Mouse (Mus musculus) MEL (cell line): ENCODE results near the gene Tex9. TPM values are rescaled to one million over a fixed set of nuclear protein-coding genes. Genes with fewer than 3 reads are reported as not detected.
A peak's percentile ranks its signal among the peaks of the same experiment; 100 is the strongest.

ENCODE experiments used
- DNase-seq: peaks from one replicate; pipeline ENCODE4 v3.0.0; 2011; ENCODE audit warnings: low read depth, low spot score
- H3K27ac ChIP-seq: 2 replicates; pipeline ENCODE4 v1.5.1; 2012; ENCODE audit warnings: low read depth, mild to moderate bottlenecking, control low read depth, low read length, moderate library complexity; ENCODE audit not compliant: control insufficient read depth
- H3K27me3 ChIP-seq, 2 experiments: fragments of 150-350 bp in 1 of 2; sonication (generic) in 1 of 2; 2 replicates each; pipeline ENCODE4 v1.6.1; 2012; ENCODE audit warnings: low read length in 2 of 2, mild to moderate bottlenecking in 2 of 2, improper control_type of control experiment in 1 of 2, moderate library complexity in 1 of 2; ENCODE audit not compliant: insufficient read depth in 2 of 2, control insufficient read depth in 1 of 2
- H3K36me3 ChIP-seq, 2 experiments: 2 replicates each; pipeline ENCODE4 v1.6.1; 2012 to 2014; ENCODE audit warnings: low read length in 2 of 2, improper control_type of control experiment in 1 of 2, inconsistent platforms in 1 of 2, mild to moderate bottlenecking in 1 of 2; ENCODE audit not compliant: insufficient read depth in 2 of 2, control insufficient read depth in 1 of 2
- H3K4me1 ChIP-seq, 2 experiments: fragments of 150-350 bp in 1 of 2; sonication (generic) in 1 of 2; 2 replicates each; pipeline ENCODE4 v1.6.1; 2012; ENCODE audit warnings: low read length in 2 of 2, improper control_type of control experiment in 1 of 2, mild to moderate bottlenecking in 1 of 2; ENCODE audit not compliant: insufficient read depth in 2 of 2, control insufficient read depth in 1 of 2
- H3K4me3 ChIP-seq, 2 experiments: fragments of 150-350 bp in 1 of 2; sonication (generic) in 1 of 2; 2 replicates each; pipeline ENCODE4 v1.5.1; 2012; ENCODE audit warnings: low read depth in 2 of 2, low read length in 2 of 2, mild to moderate bottlenecking in 2 of 2, moderate library complexity in 2 of 2, control low read depth in 1 of 2, improper control_type of control experiment in 1 of 2; ENCODE audit not compliant: control insufficient read depth in 1 of 2, insufficient read depth in 1 of 2
- H3K79me2 ChIP-seq: 2 replicates; pipeline ENCODE4 v1.6.1; 2012; ENCODE audit warnings: mild to moderate bottlenecking, low read length, moderate library complexity; ENCODE audit not compliant: control insufficient read depth, poor library complexity, insufficient read depth
- H3K9ac ChIP-seq: 2 replicates; pipeline ENCODE4 v1.6.1; 2012; ENCODE audit warnings: low read depth, mild to moderate bottlenecking, control low read depth, low read length, moderate library complexity; ENCODE audit not compliant: control insufficient read depth, poor library complexity, severe bottlenecking
- H3K9me3 ChIP-seq: fragments of 150-350 bp; sonication (generic); replicated peaks from 2 replicates; pipeline ENCODE4 v1.6.1; 2012; ENCODE audit warnings: mild to moderate bottlenecking, low read length, improper control_type of control experiment, moderate library complexity; ENCODE audit not compliant: insufficient read depth
- BHLHE40 ChIP-seq: IDR thresholded peaks from 2 replicates; pipeline ENCODE4 v1.6.1; 2012; ENCODE audit warnings: low read depth, mild to moderate bottlenecking, inconsistent platforms, low read length, improper control_type of control experiment, borderline replicate concordance
- CHD1 ChIP-seq: IDR thresholded peaks from 2 replicates; pipeline ENCODE4 v1.6.1; 2012; ENCODE audit warnings: low read depth, mild to moderate bottlenecking, inconsistent platforms, low read length, improper control_type of control experiment
- CHD2 ChIP-seq: IDR thresholded peaks from 2 replicates; pipeline ENCODE4 v1.6.1; 2011; ENCODE audit warnings: low read length, improper control_type of control experiment
- CTCF ChIP-seq, 3 experiments: IDR thresholded peaks in 2 of 3; conservative IDR thresholded peaks in 1 of 3; 2 replicates each; pipeline ENCODE4 v1.5.1; 2011 to 2012; ENCODE audit warnings: low read length in 3 of 3, low read depth in 2 of 3, mild to moderate bottlenecking in 2 of 3, improper control_type of control experiment in 1 of 3, inconsistent platforms in 1 of 3, mixed read lengths in 1 of 3, moderate library complexity in 1 of 3; ENCODE audit not compliant: control insufficient read depth in 1 of 3, insufficient read depth in 1 of 3, poor library complexity in 1 of 3, severe bottlenecking in 1 of 3
- EP300 ChIP-seq, 2 experiments: IDR thresholded peaks; 2 replicates each; pipeline ENCODE4 v1.6.1; 2011; ENCODE audit warnings: improper control_type of control experiment in 2 of 2, low read length in 2 of 2, low read depth in 1 of 2, mild to moderate bottlenecking in 1 of 2
- ETS1 ChIP-seq: IDR thresholded peaks from 2 replicates; pipeline ENCODE4 v1.6.1; 2012; ENCODE audit warnings: low read depth, mild to moderate bottlenecking, inconsistent platforms, low read length, improper control_type of control experiment, moderate library complexity
- GABPA ChIP-seq: IDR thresholded peaks from 2 replicates; pipeline ENCODE4 v1.6.1; 2012; ENCODE audit warnings: low read depth, mild to moderate bottlenecking, inconsistent platforms, low read length, improper control_type of control experiment, moderate library complexity
- KAT2A ChIP-seq: conservative IDR thresholded peaks from 2 replicates; pipeline ENCODE4 v1.6.1; 2012; ENCODE audit warnings: low read depth, low read length, improper control_type of control experiment, inconsistent platforms
- MAFK ChIP-seq: IDR thresholded peaks from 2 replicates; pipeline ENCODE4 v1.6.1; 2011; ENCODE audit warnings: low read depth, mild to moderate bottlenecking, low read length, improper control_type of control experiment, borderline replicate concordance
- MAX ChIP-seq: IDR thresholded peaks from 2 replicates; pipeline ENCODE4 v1.6.1; 2011; ENCODE audit warnings: low read length, improper control_type of control experiment
- MEF2A ChIP-seq: IDR thresholded peaks from 2 replicates; pipeline ENCODE4 v1.6.1; 2014; ENCODE audit warnings: low read depth, mild to moderate bottlenecking, inconsistent platforms, low read length, improper control_type of control experiment; ENCODE audit not compliant: poor library complexity, insufficient replicate concordance, severe bottlenecking; ENCODE audit errors: extremely low read depth
- MYC ChIP-seq: IDR thresholded peaks from 2 replicates; pipeline ENCODE4 v1.6.1; 2011; ENCODE audit warnings: low read depth, mild to moderate bottlenecking, low read length, improper control_type of control experiment, moderate library complexity
- NRF1 ChIP-seq: IDR thresholded peaks from 2 replicates; pipeline ENCODE4 v1.6.1; 2014; ENCODE audit warnings: low read depth, mild to moderate bottlenecking, inconsistent platforms, low read length, improper control_type of control experiment, moderate library complexity; ENCODE audit not compliant: poor library complexity, insufficient read depth, severe bottlenecking
- POLR2A ChIP-seq, 2 experiments: IDR thresholded peaks; 2 replicates each; pipeline ENCODE4 v1.6.1; 2011 to 2012; ENCODE audit warnings: low read length in 2 of 2, mild to moderate bottlenecking in 2 of 2, control low read depth in 1 of 2, improper control_type of control experiment in 1 of 2, low read depth in 1 of 2, moderate library complexity in 1 of 2; ENCODE audit not compliant: control insufficient read depth in 1 of 2, insufficient read depth in 1 of 2, poor library complexity in 1 of 2
- POLR2AphosphoS5 ChIP-seq: IDR thresholded peaks from 2 replicates; pipeline ENCODE4 v1.6.1; 2012; ENCODE audit warnings: low read depth, borderline replicate concordance, mild to moderate bottlenecking, inconsistent platforms, low read length, moderate library complexity, mixed read lengths
- RAD21 ChIP-seq: IDR thresholded peaks from 2 replicates; pipeline ENCODE4 v1.6.1; 2011; ENCODE audit warnings: mild to moderate bottlenecking, low read depth, low read length, improper control_type of control experiment
- SIN3A ChIP-seq: IDR thresholded peaks from 2 replicates; pipeline ENCODE4 v1.6.1; 2012; ENCODE audit warnings: low read length, improper control_type of control experiment, inconsistent platforms
- SMC3 ChIP-seq: IDR thresholded peaks from 2 replicates; pipeline ENCODE4 v1.6.1; 2011; ENCODE audit warnings: low read depth, low read length, improper control_type of control experiment
- TAL1 ChIP-seq: IDR thresholded peaks from 2 replicates; pipeline ENCODE4 v1.6.1; 2012; ENCODE audit warnings: mild to moderate bottlenecking, inconsistent platforms, low read length, moderate library complexity, mixed read lengths
- TBP ChIP-seq: IDR thresholded peaks from 2 replicates; pipeline ENCODE4 v1.8.0; 2011; ENCODE audit warnings: low read depth, low read length, improper control_type of control experiment
- TCF12 ChIP-seq: IDR thresholded peaks from 2 replicates; pipeline ENCODE4 v1.6.1; 2014; ENCODE audit warnings: low read depth, mild to moderate bottlenecking, inconsistent platforms, low read length, improper control_type of control experiment, moderate library complexity
- UBTF ChIP-seq: IDR thresholded peaks from 2 replicates; pipeline ENCODE4 v1.6.1; 2012; ENCODE audit warnings: low read depth, mild to moderate bottlenecking, inconsistent platforms, low read length, improper control_type of control experiment, moderate library complexity, borderline replicate concordance; ENCODE audit not compliant: insufficient read depth
- USF2 ChIP-seq, 2 experiments: IDR thresholded peaks; 2 replicates each; pipeline ENCODE4 v1.6.1; 2011 to 2012; ENCODE audit warnings: improper control_type of control experiment in 2 of 2, low read length in 2 of 2, borderline replicate concordance in 1 of 2, inconsistent platforms in 1 of 2, low read depth in 1 of 2, mild to moderate bottlenecking in 1 of 2; ENCODE audit not compliant: insufficient read depth in 1 of 2
- ZC3H11A ChIP-seq: IDR thresholded peaks from 2 replicates; pipeline ENCODE4 v1.6.1; 2012; ENCODE audit warnings: low read depth, mild to moderate bottlenecking, inconsistent platforms, low read length, improper control_type of control experiment
- ZKSCAN1 ChIP-seq: IDR thresholded peaks from 2 replicates; pipeline ENCODE4 v1.6.1; 2012; ENCODE audit warnings: low read depth, mild to moderate bottlenecking, inconsistent platforms, low read length, improper control_type of control experiment, moderate library complexity
- ZMIZ1 ChIP-seq: IDR thresholded peaks from 2 replicates; pipeline ENCODE4 v1.6.1; 2012; ENCODE audit warnings: low read depth, mild to moderate bottlenecking, inconsistent platforms, low read length, improper control_type of control experiment, moderate library complexity
- ZNF384 ChIP-seq: IDR thresholded peaks from 2 replicates; pipeline ENCODE4 v1.6.1; 2012; ENCODE audit warnings: low read depth, mild to moderate bottlenecking, inconsistent platforms, low read length, improper control_type of control experiment
- polyA plus RNA-seq, 2 experiments: library from polyadenylated mRNA; stranded (reverse) in 1 of 2; unstranded in 1 of 2; fragments of >175 nt in 1 of 2; fragments of >200 nt in 1 of 2; gene quantifications; 2 replicates each; pipeline versions ENCODE4 v1.2.1 to v1.2.4; 2012; ENCODE audit warnings: low replicate concordance in 2 of 2, low read depth in 1 of 2; ENCODE audit not compliant: insufficient read length in 2 of 2, insufficient read depth in 1 of 2, missing spikeins in 1 of 2
- total RNA-seq: library from RNA; depleted of rRNA; stranded (reverse); fragments of 300-350 nt; gene quantifications from 2 replicates; pipeline ENCODE4 v1.2.3, GENCODE M21; 2012

Tex9 gene
- total and polyA plus RNA-seq, 3 experiments = 7.0 to 17.1 TPM; not detected in 1

GRCm38 (mm10) chr9:72411746-72412145 lies 80.3 kb downstream of the Tex9 start:
- DNase-seq = no peak
- TF ChIP-seq ZNF384 = no peak
- peak; percentile 68 for TF ChIP-seq RAD21
- TF ChIP-seq CTCF (IDR thresholded peaks at IDR 0.05 in 2 of 3, conservative IDR thresholded peaks at IDR 0.05 in 1 of 3; ENCODE audit: control insufficient read depth in 1 of 3, insufficient read depth in 1 of 3, low read depth in 2 of 3, low read length in 3 of 3, poor library complexity in 1 of 3, severe bottlenecking in 1 of 3) = peak; percentile 24 to 59 (median 58); a peak in 5 of 6 replicates
- TF ChIP-seq EP300 (IDR thresholded peaks at IDR 0.05; ENCODE audit: low read depth in 1 of 2, low read length in 2 of 2) = no peak
- TF ChIP-seq ZC3H11A = peak; percentile 46; the same call in 1 of the 2 replicates
- peak; percentile 54 for TF ChIP-seq SMC3
- H3K4me1 ChIP-seq = peaks cover 0 to 5% of the 10 kb centered on the region in 2 experiments; a peak in 1 of 4 replicates

GRCm38 (mm10) chr9:72409381-72410225 lies 82.4 kb downstream of the Tex9 start:
- Histone ChIP-seq H3K9me3 (no peaks in the 10 kb centered on the region), H3K4me3 (peak overlapping the region; percentile 55 to 74; a peak in 3 of 4 replicates), H3K79me2 (no peaks in the 10 kb centered on the region; the same call in 1 of the 2 replicates), H3K27me3 (no peaks in the 10 kb centered on the region), H3K36me3 (peaks cover 0 to 14% of the 10 kb centered on the region in 2 experiments; a peak in 2 of 4 replicates), H3K27ac (peak overlapping the region; percentile 74), H3K4me1 (peaks cover 2 to 21% of the 10 kb centered on the region in 2 experiments; a peak in 2 of 4 replicates), H3K9ac (peak overlapping the region; percentile 45)
- DNase-seq = peak; percentile 88
- TF ChIP-seq TBP = 0 out of 2 replicates have a peak, but pooled peaks have one; percentile 18
- TF ChIP-seq USF2 (IDR thresholded peaks at IDR 0.05; ENCODE audit: borderline replicate concordance in 1 of 2, insufficient read depth in 1 of 2, low read depth in 1 of 2, low read length in 2 of 2) = no peak
- peak; percentile 12; the same call in 1 of the 2 replicates for TF ChIP-seq ETS1
- TF ChIP-seq KAT2A = no peak
- TF ChIP-seq CTCF (IDR thresholded peaks at IDR 0.05 in 2 of 3, conservative IDR thresholded peaks at IDR 0.05 in 1 of 3; ENCODE audit: control insufficient read depth in 1 of 3, insufficient read depth in 1 of 3, low read depth in 2 of 3, low read length in 3 of 3, poor library complexity in 1 of 3, severe bottlenecking in 1 of 3) = no peak
- TF ChIP-seq TAL1 = peak; percentile 78
- no peak for TF ChIP-seq CHD2
- no peak for TF ChIP-seq CHD1
- 0 out of 2 replicates have a peak, but pooled peaks have one; percentile 7 for TF ChIP-seq SMC3
- no peak for TF ChIP-seq NRF1
- TF ChIP-seq MAX = peak; percentile 44; the same call in 1 of the 2 replicates
- peak; percentile 97 for TF ChIP-seq BHLHE40
- TF ChIP-seq ZKSCAN1 = no peak
- no peak for TF ChIP-seq POLR2AphosphoS5
- TF ChIP-seq TCF12 = peak; percentile 42; the same call in 1 of the 2 replicates
- TF ChIP-seq MEF2A = no peak
- peak; percentile 46; the same call in 1 of the 2 replicates for TF ChIP-seq SIN3A
- no peak for TF ChIP-seq MAFK
- no peak for TF ChIP-seq MYC
- TF ChIP-seq ZMIZ1 = no peak
- TF ChIP-seq UBTF = no peak
- no peak for TF ChIP-seq GABPA
- no peak for TF ChIP-seq ZNF384
- TF ChIP-seq POLR2A (IDR thresholded peaks at IDR 0.05; ENCODE audit: control insufficient read depth in 1 of 2, insufficient read depth in 1 of 2, low read depth in 1 of 2, low read length in 2 of 2, poor library complexity in 1 of 2) = 0 out of 4 replicates have a peak, but pooled peaks of 1 of the 2 experiments have one; percentile 6

More at GRCm38 (mm10) chr9:72411746-72412145, 80.3 kb downstream of the Tex9 start:
- Histone ChIP-seq H3K9ac (no peak overlapping the region), H3K9me3 (no peaks in the 10 kb centered on the region), H3K79me2 (no peaks in the 10 kb centered on the region; the same call in 1 of the 2 replicates), H3K4me3 (no peak overlapping the region), H3K36me3 (peaks cover 0 to 5% of the 10 kb centered on the region in 2 experiments; a peak in 2 of 4 replicates), H3K27me3 (no peaks in the 10 kb centered on the region), H3K27ac (no peak overlapping the region)
